Mouse (Mus musculus) myocyte (in vitro differentiated cells): Measurements from ENCODE around the gene Mmrn2. TPM values are rescaled to one million over a fixed set of nuclear protein-coding genes. Genes with fewer than 3 reads are reported as not detected.

Experiments
- H3K27me3 ChIP-seq: one replicate; pipeline ENCODE4 v1.6.1; 2011; ENCODE audit not compliant: control insufficient read depth, insufficient read depth, insufficient read length
- H3K36me3 ChIP-seq: one replicate; pipeline ENCODE4 v1.6.1; 2011; ENCODE audit not compliant: control insufficient read depth, insufficient read depth
- H3K4me2 ChIP-seq: one replicate; pipeline ENCODE4 v1.6.1; 2011; ENCODE audit warnings: low read depth, control low read depth
- H3K4me3 ChIP-seq: one replicate; pipeline ENCODE4 v1.5.1; 2011; ENCODE audit warnings: mild to moderate bottlenecking, control low read depth, moderate library complexity
- H3K79me2 ChIP-seq: one replicate; pipeline ENCODE4 v1.6.1; 2011; ENCODE audit not compliant: control insufficient read depth, insufficient read depth
- H3ac ChIP-seq: one replicate; pipeline ENCODE4 v1.6.1; 2011; ENCODE audit not compliant: control insufficient read depth, insufficient read length
- CEBPB ChIP-seq: IDR thresholded peaks from 2 replicates; pipeline ENCODE4 v1.6.1; 2011; ENCODE audit warnings: mild to moderate bottlenecking, moderate library complexity; ENCODE audit not compliant: poor library complexity, insufficient read depth, severe bottlenecking
- E2F4 ChIP-seq: IDR thresholded peaks from one replicate; pipeline ENCODE4 v1.6.1; 2011; ENCODE audit warnings: mild to moderate bottlenecking, control low read depth, moderate library complexity; ENCODE audit not compliant: insufficient read depth
- MAX ChIP-seq: IDR thresholded peaks from one replicate; pipeline ENCODE4 v1.6.1; 2011; ENCODE audit warnings: low read depth, mild to moderate bottlenecking, control low read depth
- MYOD1 ChIP-seq, 3 experiments: IDR thresholded peaks; one replicate each; pipeline ENCODE4 v1.6.1; 2011; ENCODE audit warnings: control low read depth in 2 of 3, low read depth in 2 of 3, mild to moderate bottlenecking in 2 of 3, moderate library complexity in 1 of 3; ENCODE audit not compliant: insufficient read length in 2 of 3, control insufficient read depth in 1 of 3
- MYOG ChIP-seq, 3 experiments: IDR thresholded peaks; one replicate each; pipeline ENCODE4 v1.6.1; 2011; ENCODE audit warnings: control low read depth in 2 of 3, low read depth in 2 of 3, mild to moderate bottlenecking in 2 of 3; ENCODE audit not compliant: insufficient read length in 2 of 3, control insufficient read depth in 1 of 3, insufficient read depth in 1 of 3
- POLR2A ChIP-seq: IDR thresholded peaks from one replicate; pipeline ENCODE4 v1.6.1; 2011; ENCODE audit warnings: low read depth, mild to moderate bottlenecking, control low read depth, moderate library complexity; ENCODE audit not compliant: insufficient read length
- POLR2AphosphoS2 ChIP-seq: IDR thresholded peaks from one replicate; pipeline ENCODE4 v1.6.1; 2011; ENCODE audit warnings: low read depth, control low read depth; ENCODE audit not compliant: insufficient read length
- REST ChIP-seq: IDR thresholded peaks from one replicate; pipeline ENCODE4 v1.6.1; 2011; ENCODE audit warnings: mild to moderate bottlenecking, control low read depth, moderate library complexity; ENCODE audit not compliant: insufficient read depth, insufficient read length
- SRF ChIP-seq: IDR thresholded peaks from one replicate; pipeline ENCODE4 v1.6.1; 2011; ENCODE audit warnings: low read depth; ENCODE audit not compliant: control insufficient read depth, insufficient read length
- TCF12 ChIP-seq: IDR thresholded peaks from one replicate; pipeline ENCODE4 v1.6.1; 2011; ENCODE audit warnings: mild to moderate bottlenecking, control low read depth; ENCODE audit not compliant: poor library complexity, insufficient read depth, severe bottlenecking
- TCF3 ChIP-seq: IDR thresholded peaks from one replicate; pipeline ENCODE4 v1.6.1; 2011; ENCODE audit warnings: low read depth, control low read depth; ENCODE audit not compliant: insufficient read length
- USF1 ChIP-seq: IDR thresholded peaks from one replicate; pipeline ENCODE4 v1.6.1; 2011; ENCODE audit warnings: low read depth, mild to moderate bottlenecking, control low read depth, moderate library complexity
- polyA plus RNA-seq: library from polyadenylated mRNA; unstranded; fragments of >200 nt; fragmentation: generic; extraction: Trizol; gene quantifications from one replicate; pipeline ENCODE4 v1.2.1, GENCODE M21; 2012; ENCODE audit warnings: missing spikeins

Mmrn2 gene
- polyA plus RNA-seq, 1 experiment = 0.02 TPM

- TF ChIP-seq MYOG (IDR thresholded peaks at IDR 0.05; ENCODE audit: control insufficient read depth in 1 of 3, insufficient read depth in 1 of 3, insufficient read length in 2 of 3, low read depth in 2 of 3) = no peak
- no peak for TF ChIP-seq MAX
- no peak for TF ChIP-seq CEBPB
- no peak for TF ChIP-seq USF1
- TF ChIP-seq MYOD1 (IDR thresholded peaks at IDR 0.05; ENCODE audit: control insufficient read depth in 1 of 3, insufficient read length in 2 of 3, low read depth in 2 of 3) = no peak
- TF ChIP-seq REST = no peak
- TF ChIP-seq TCF3 = no peak
- TF ChIP-seq E2F4 = no peak
- TF ChIP-seq SRF = no peak
- no peak for TF ChIP-seq POLR2AphosphoS2
- no peak for TF ChIP-seq TCF12
- TF ChIP-seq POLR2A = no peak
- Histone ChIP-seq H3ac (no peak overlapping the region), H3K27me3 (no peaks in the 10 kb centered on the region), H3K79me2 (no peaks in the 10 kb centered on the region), H3K4me3 (no peak overlapping the region), H3K36me3 (peaks cover 47% of the 10 kb centered on the region), H3K4me2 (no peak overlapping the region)
These were observed 42.2 kb downstream of the Mmrn2 start for GRCm38 (mm10) chr14:34417501-34417900.

- Histone ChIP-seq H3K27me3 (no peaks in the 10 kb centered on the region), H3K4me3 (no peak overlapping the region), H3ac (no peak overlapping the region), H3K36me3 (peaks cover 52% of the 10 kb centered on the region), H3K4me2 (no peak overlapping the region), H3K79me2 (no peaks in the 10 kb centered on the region)
- no peak for TF ChIP-seq MAX
- TF ChIP-seq E2F4 = no peak
- TF ChIP-seq MYOG (IDR thresholded peaks at IDR 0.05; ENCODE audit: control insufficient read depth in 1 of 3, insufficient read depth in 1 of 3, insufficient read length in 2 of 3, low read depth in 2 of 3) = no peak
- TF ChIP-seq TCF3 = no peak
- no peak for TF ChIP-seq POLR2A
- no peak for TF ChIP-seq POLR2AphosphoS2
- TF ChIP-seq MYOD1 (IDR thresholded peaks at IDR 0.05; ENCODE audit: control insufficient read depth in 1 of 3, insufficient read length in 2 of 3, low read depth in 2 of 3) = no peak
- TF ChIP-seq REST = no peak
- TF ChIP-seq TCF12 = no peak
- TF ChIP-seq CEBPB = no peak
- TF ChIP-seq SRF = no peak
- no peak for TF ChIP-seq USF1
These were observed 45.8 kb downstream of the Mmrn2 start for GRCm38 (mm10) chr14:34421078-34421477.

- Histone ChIP-seq H3K36me3 (peaks cover 49% of the 10 kb centered on the region), H3K4me3 (no peak overlapping the region), H3K27me3 (no peaks in the 10 kb centered on the region), H3ac (no peak overlapping the region), H3K4me2 (no peak overlapping the region), H3K79me2 (no peaks in the 10 kb centered on the region)
- TF ChIP-seq POLR2AphosphoS2 (no peak), MYOG (IDR thresholded peaks at IDR 0.05; ENCODE audit: control insufficient read depth in 1 of 3, insufficient read depth in 1 of 3, insufficient read length in 2 of 3, low read depth in 2 of 3) (no peak), REST (no peak), E2F4 (no peak), MYOD1 (IDR thresholded peaks at IDR 0.05; ENCODE audit: control insufficient read depth in 1 of 3, insufficient read length in 2 of 3, low read depth in 2 of 3) (no peak), USF1 (no peak), SRF (no peak), TCF3 (no peak), MAX (no peak), TCF12 (no peak), POLR2A (no peak), CEBPB (no peak)
These were observed 53.0 kb downstream of the Mmrn2 start for GRCm38 (mm10) chr14:34428274-34428673.

GRCm38 (mm10) chr14:34429069-34429468, 53.8 kb downstream of the Mmrn2 start:
- Histone ChIP-seq H3K79me2 (no peaks in the 10 kb centered on the region), H3ac (no peak overlapping the region), H3K27me3 (no peaks in the 10 kb centered on the region), H3K4me3 (no peak overlapping the region), H3K4me2 (no peak overlapping the region), H3K36me3 (peaks cover 51% of the 10 kb centered on the region)
- no peak for TF ChIP-seq TCF12
- no peak for TF ChIP-seq POLR2AphosphoS2
- no peak for TF ChIP-seq MAX
- TF ChIP-seq REST = no peak
- TF ChIP-seq POLR2A = no peak
- TF ChIP-seq CEBPB = no peak
- TF ChIP-seq SRF = no peak
- TF ChIP-seq E2F4 = no peak
- TF ChIP-seq USF1 = no peak
- TF ChIP-seq MYOD1 (IDR thresholded peaks at IDR 0.05; ENCODE audit: control insufficient read depth in 1 of 3, insufficient read length in 2 of 3, low read depth in 2 of 3) = no peak
- TF ChIP-seq TCF3 = no peak
- no peak for TF ChIP-seq MYOG (IDR thresholded peaks at IDR 0.05; ENCODE audit: control insufficient read depth in 1 of 3, insufficient read depth in 1 of 3, insufficient read length in 2 of 3, low read depth in 2 of 3)

GRCm38 (mm10) chr14:34440526-34441066, 65.3 kb downstream of the Mmrn2 start:
- Histone ChIP-seq H3K79me2 (no peaks in the 10 kb centered on the region), H3K4me3 (no peak overlapping the region), H3ac (no peak overlapping the region), H3K27me3 (no peaks in the 10 kb centered on the region), H3K4me2 (no peak overlapping the region), H3K36me3 (peaks cover 18% of the 10 kb centered on the region)
- TF ChIP-seq REST = no peak
- TF ChIP-seq POLR2A = no peak
- TF ChIP-seq POLR2AphosphoS2 = no peak
- TF ChIP-seq SRF = no peak
- no peak for TF ChIP-seq E2F4
- no peak for TF ChIP-seq MAX
- TF ChIP-seq CEBPB = no peak
- TF ChIP-seq USF1 = no peak
- TF ChIP-seq MYOG (IDR thresholded peaks at IDR 0.05; ENCODE audit: control insufficient read depth in 1 of 3, insufficient read depth in 1 of 3, insufficient read length in 2 of 3, low read depth in 2 of 3) = no peak
- TF ChIP-seq TCF3 = no peak
- TF ChIP-seq TCF12 = no peak
- no peak for TF ChIP-seq MYOD1 (IDR thresholded peaks at IDR 0.05; ENCODE audit: control insufficient read depth in 1 of 3, insufficient read length in 2 of 3, low read depth in 2 of 3)
